Mouse (Mus musculus): ENCODE results near the gene 4930452B06Rik. TPM values are rescaled to one million over a fixed set of nuclear protein-coding genes. Genes with fewer than 3 reads are reported as not detected.

4930452B06Rik gene
- polyA plus RNA-seq, 1 experiment from 2014 or later = 12.3 TPM

DNA sequence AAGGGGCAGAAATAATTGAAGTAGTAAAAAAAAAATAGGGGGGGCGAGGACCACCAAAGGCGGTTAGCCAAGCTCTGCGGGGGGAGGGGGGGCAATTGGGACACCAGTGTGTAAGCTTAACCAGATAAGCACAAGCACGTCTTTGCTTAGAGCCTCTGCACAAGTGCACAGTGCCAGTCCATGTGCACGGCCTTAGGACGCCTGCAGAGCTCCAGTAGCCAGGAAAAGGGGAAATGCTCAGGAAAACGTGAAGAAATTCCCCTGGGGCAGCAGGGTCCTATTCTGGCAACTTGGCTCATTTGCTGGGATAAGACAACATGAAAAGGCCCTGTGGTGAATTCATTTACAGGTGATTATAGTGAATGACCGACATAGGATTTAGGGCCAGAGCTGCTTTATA lies 188.7 kb downstream of the 4930452B06Rik start:
- H3K27ac ChIP-seq (ENCODE audit: low read depth, low read length) = no peak overlapping the region
- WGBS = 70% methylated on average over 8 of the region's 8 CpGs
- no peaks in the 10 kb centered on the region for H3K36me3 ChIP-seq (ENCODE audit: control insufficient read depth, insufficient read depth, low read length)
- ATAC-seq (ENCODE audit: insufficient read depth, low FRiP score, low TSS enrichment) (no peak), DNase-seq (ENCODE audit: low spot score) (no peak)
- no peak overlapping the region for H3K9ac ChIP-seq (ENCODE audit: low read length)
- no peaks in the 10 kb centered on the region for H3K4me1 ChIP-seq (ENCODE audit: control insufficient read depth, insufficient read depth, low read length)
- H3K4me3 ChIP-seq (ENCODE audit: low read depth, low read length) = no peak overlapping the region
- no peaks in the 10 kb centered on the region for H3K27me3 ChIP-seq (ENCODE audit: control insufficient read depth, insufficient read depth, low read length)
- H3K4me2 ChIP-seq (ENCODE audit: low read depth) = no peak overlapping the region
- no peaks in the 10 kb centered on the region for H3K9me3 ChIP-seq (ENCODE audit: control insufficient read depth, low read length)

DNA sequence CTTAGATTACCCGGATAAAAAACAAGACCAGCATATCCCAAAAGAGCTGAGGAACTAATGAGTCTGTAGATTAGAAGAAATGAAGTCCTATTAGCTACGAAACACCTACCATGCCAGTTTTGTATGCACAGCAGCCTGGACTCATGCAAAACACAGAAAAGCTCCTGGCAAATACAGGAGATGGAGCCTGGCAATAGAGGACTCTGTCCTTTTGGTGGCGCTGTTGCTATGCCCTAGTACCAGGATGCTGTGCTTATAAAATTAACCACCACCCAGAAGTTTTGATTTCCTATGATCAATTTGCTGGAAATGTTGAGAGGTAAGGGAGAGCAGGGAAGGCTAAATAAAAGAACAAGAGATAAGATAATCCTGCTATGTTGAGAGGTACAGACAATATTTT lies 189.4 kb downstream of the 4930452B06Rik start:
- Histone ChIP-seq H3K27ac (ENCODE audit: low read depth, low read length) (no peak overlapping the region), H3K4me1 (ENCODE audit: control insufficient read depth, insufficient read depth, low read length) (no peaks in the 10 kb centered on the region), H3K9me3 (ENCODE audit: control insufficient read depth, low read length) (no peaks in the 10 kb centered on the region), H3K36me3 (ENCODE audit: control insufficient read depth, insufficient read depth, low read length) (no peaks in the 10 kb centered on the region), H3K4me2 (ENCODE audit: low read depth) (no peak overlapping the region), H3K9ac (ENCODE audit: low read length) (no peak overlapping the region), H3K27me3 (ENCODE audit: control insufficient read depth, insufficient read depth, low read length) (no peaks in the 10 kb centered on the region), H3K4me3 (ENCODE audit: low read depth, low read length) (no peak overlapping the region)
- ATAC-seq (ENCODE audit: insufficient read depth, low FRiP score, low TSS enrichment) (no peak), DNase-seq (ENCODE audit: low spot score) (no peak)
- whole genome bisulfite sequencing = 60% methylated on average over 3 of the region's 3 CpGs

DNA sequence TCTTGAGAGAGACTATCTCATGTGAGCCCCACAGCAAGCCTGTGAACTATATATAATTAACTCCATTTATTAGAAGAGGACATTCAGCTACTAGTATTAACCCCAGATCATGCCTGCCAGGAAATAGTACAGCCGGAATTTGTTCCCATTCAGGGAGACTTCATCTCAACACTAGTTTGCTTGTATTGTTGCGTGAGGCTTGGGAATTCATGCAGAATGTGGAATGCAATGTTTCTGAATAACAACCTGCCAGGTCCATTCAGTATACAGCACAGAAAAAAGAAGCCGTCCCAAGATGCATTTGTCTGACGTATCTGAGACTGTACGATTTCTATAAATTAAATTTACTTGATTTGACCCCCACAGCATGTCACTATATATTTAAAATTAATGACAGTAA lies 190.2 kb downstream of the 4930452B06Rik start:
- Histone ChIP-seq H3K4me1 (ENCODE audit: control insufficient read depth, insufficient read depth, low read length) (no peaks in the 10 kb centered on the region), H3K27me3 (ENCODE audit: control insufficient read depth, insufficient read depth, low read length) (no peaks in the 10 kb centered on the region), H3K9ac (ENCODE audit: low read length) (no peak overlapping the region), H3K9me3 (ENCODE audit: control insufficient read depth, low read length) (no peaks in the 10 kb centered on the region), H3K4me3 (ENCODE audit: low read depth, low read length) (no peak overlapping the region), H3K4me2 (ENCODE audit: low read depth) (no peak overlapping the region), H3K36me3 (ENCODE audit: control insufficient read depth, insufficient read depth, low read length) (no peaks in the 10 kb centered on the region), H3K27ac (ENCODE audit: low read depth, low read length) (no peak overlapping the region)
- 84% methylated on average over 5 of the region's 5 CpGs for WGBS
- DNase-seq (ENCODE audit: low spot score) (no peak), ATAC-seq (ENCODE audit: insufficient read depth, low FRiP score, low TSS enrichment) (no peak)

DNA sequence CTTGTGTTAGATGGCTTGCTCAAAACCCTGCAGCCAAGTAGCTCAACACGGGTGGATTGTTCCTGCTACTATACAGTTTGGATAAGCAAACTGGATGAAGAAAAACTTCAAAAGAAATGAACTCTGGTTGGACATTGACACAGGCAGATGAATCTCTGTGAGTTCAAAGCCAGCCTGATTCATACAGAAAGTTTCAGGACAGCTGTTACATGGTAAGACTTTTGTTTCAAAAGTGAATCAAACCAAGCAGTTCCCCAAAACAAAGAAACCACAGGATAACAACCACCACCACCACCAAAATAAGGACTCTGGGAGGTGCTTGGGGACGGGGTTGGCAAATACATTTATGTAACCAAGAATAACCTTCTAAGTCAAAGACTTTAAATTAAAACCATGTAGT lies 193.2 kb downstream of the 4930452B06Rik start:
- Histone ChIP-seq H3K9ac (ENCODE audit: low read length) (no peak overlapping the region), H3K4me2 (ENCODE audit: low read depth) (no peak overlapping the region), H3K36me3 (ENCODE audit: control insufficient read depth, insufficient read depth, low read length) (no peaks in the 10 kb centered on the region), H3K4me3 (ENCODE audit: low read depth, low read length) (no peak overlapping the region), H3K27me3 (ENCODE audit: control insufficient read depth, insufficient read depth, low read length) (no peaks in the 10 kb centered on the region), H3K9me3 (ENCODE audit: control insufficient read depth, low read length) (no peaks in the 10 kb centered on the region), H3K4me1 (ENCODE audit: control insufficient read depth, insufficient read depth, low read length) (no peaks in the 10 kb centered on the region), H3K27ac (ENCODE audit: low read depth, low read length) (no peak overlapping the region)
- no peak for DNase-seq (ENCODE audit: low spot score)
- WGBS = 89% methylated on average over 2 of the region's 2 CpGs
- no peak for ATAC-seq (ENCODE audit: insufficient read depth, low FRiP score, low TSS enrichment)

DNA sequence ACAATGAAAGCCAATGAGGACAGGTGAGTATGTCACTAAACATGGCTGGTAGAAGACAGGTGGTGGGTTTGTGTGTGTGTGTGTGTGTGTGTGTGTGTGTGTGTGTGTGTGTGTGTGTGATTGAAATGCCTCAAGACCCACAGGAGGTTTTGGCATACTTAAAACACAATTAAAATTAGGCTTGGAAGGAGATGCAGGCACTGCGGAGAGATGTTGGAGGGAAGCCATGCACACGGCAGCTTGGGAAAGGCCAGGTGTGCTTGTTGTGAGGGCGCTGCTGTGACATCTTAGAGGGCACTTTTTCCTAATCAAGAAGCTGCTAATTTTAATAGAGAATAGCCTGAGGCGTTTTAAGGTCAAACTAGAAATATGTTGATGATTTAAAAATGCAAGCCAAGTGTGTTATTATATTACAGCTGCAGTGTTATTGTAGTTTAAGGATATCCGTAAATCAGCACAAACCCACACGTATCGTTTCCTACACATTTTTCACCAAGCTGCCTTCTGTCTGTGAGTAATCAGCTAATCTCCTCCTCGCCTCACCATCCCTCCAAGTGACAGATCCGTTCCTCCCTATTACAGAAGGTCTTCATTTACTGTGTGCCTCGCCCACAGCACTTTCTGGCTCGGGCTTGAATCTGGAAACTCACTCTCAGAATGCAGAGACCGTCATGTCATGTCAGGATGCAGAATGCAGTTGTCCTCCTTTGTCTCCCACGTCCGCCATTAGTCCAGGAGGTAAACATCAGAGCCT lies 201.5 kb downstream of the 4930452B06Rik start:
- WGBS = 77% methylated on average over 14 of the region's 14 CpGs
- ATAC-seq (ENCODE audit: insufficient read depth, low FRiP score, low TSS enrichment) (no peak), DNase-seq (ENCODE audit: low spot score) (no peak)

DNA sequence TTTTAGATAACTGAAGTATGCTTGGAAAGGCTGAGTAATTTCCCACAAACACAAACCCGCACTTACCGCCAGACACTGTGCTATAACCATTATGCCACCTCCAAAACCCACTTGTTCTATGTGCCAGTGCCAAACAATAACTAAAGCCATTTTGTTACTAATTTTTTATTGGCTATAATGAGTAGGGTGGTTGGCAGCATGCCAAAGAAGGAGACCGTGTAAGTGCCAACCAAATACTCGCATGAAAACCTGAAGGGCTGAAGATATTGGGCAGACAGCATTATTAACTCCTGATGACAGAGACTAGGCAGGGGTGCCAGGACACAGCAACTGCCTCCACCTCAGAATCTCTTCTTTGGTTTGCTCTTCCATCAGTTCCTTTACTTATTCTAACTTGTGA lies 203.1 kb downstream of the 4930452B06Rik start:
- no peak overlapping the region for H3K27ac ChIP-seq (ENCODE audit: low read depth, low read length)
- no peak overlapping the region for H3K9ac ChIP-seq (ENCODE audit: low read length)
- H3K36me3 ChIP-seq (ENCODE audit: control insufficient read depth, insufficient read depth, low read length) = no peaks in the 10 kb centered on the region
- no peaks in the 10 kb centered on the region for H3K9me3 ChIP-seq (ENCODE audit: control insufficient read depth, low read length)
- DNase-seq (ENCODE audit: low spot score) = no peak
- no peak overlapping the region for H3K4me3 ChIP-seq (ENCODE audit: low read depth, low read length)
- no peak overlapping the region for H3K4me2 ChIP-seq (ENCODE audit: low read depth)
- 91% methylated on average over 4 of the region's 4 CpGs for WGBS
- no peaks in the 10 kb centered on the region for H3K4me1 ChIP-seq (ENCODE audit: control insufficient read depth, insufficient read depth, low read length)
- no peak for ATAC-seq (ENCODE audit: insufficient read depth, low FRiP score, low TSS enrichment)
- no peaks in the 10 kb centered on the region for H3K27me3 ChIP-seq (ENCODE audit: control insufficient read depth, insufficient read depth, low read length)

More for the DNA sequence above, 201.5 kb downstream of the 4930452B06Rik start:
- Histone ChIP-seq H3K27me3 (ENCODE audit: control insufficient read depth, insufficient read depth, low read length) (no peaks in the 10 kb centered on the region), H3K9ac (ENCODE audit: low read length) (no peak overlapping the region), H3K4me2 (ENCODE audit: low read depth) (no peak overlapping the region), H3K36me3 (ENCODE audit: control insufficient read depth, insufficient read depth, low read length) (no peaks in the 10 kb centered on the region), H3K4me3 (ENCODE audit: low read depth, low read length) (no peak overlapping the region), H3K9me3 (ENCODE audit: control insufficient read depth, low read length) (no peaks in the 10 kb centered on the region), H3K4me1 (ENCODE audit: control insufficient read depth, insufficient read depth, low read length) (no peaks in the 10 kb centered on the region), H3K27ac (ENCODE audit: low read depth, low read length) (no peak overlapping the region)

DNA sequence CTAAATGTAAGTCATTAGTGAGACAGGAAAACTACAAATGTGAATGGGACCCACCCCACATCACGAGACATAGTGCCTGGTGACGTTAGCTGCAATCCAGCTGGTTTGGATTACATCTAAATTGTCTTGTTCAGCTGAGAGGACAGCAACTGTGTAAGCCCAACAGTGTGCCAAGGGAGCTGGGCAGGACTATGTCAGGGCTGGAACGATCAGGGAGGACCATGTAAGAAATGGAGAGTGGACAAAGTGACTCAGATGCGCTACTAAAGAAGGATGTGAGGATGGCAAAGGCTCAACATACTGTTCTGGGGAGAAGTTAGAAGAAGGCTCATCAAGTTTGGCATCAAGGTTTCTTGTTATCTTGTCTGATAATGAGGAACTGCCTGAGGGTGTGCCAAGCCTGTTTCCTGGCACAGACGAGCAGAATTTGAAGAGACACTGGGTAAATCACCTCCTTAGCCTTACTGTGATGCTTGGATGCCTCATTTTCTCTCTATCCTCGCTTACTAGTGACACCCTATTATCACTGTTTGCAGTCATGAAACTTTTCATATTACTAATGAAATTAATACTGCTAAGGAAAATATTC lies 203.6 kb downstream of the 4930452B06Rik start:
- no peaks in the 10 kb centered on the region for H3K9me3 ChIP-seq (ENCODE audit: control insufficient read depth, low read length)
- no peaks in the 10 kb centered on the region for H3K36me3 ChIP-seq (ENCODE audit: control insufficient read depth, insufficient read depth, low read length)
- H3K4me1 ChIP-seq (ENCODE audit: control insufficient read depth, insufficient read depth, low read length) = no peaks in the 10 kb centered on the region
- no peak overlapping the region for H3K4me3 ChIP-seq (ENCODE audit: low read depth, low read length)
- 83% methylated on average over 6 of the region's 6 CpGs for WGBS
- H3K27ac ChIP-seq (ENCODE audit: low read depth, low read length) = no peak overlapping the region
- no peaks in the 10 kb centered on the region for H3K27me3 ChIP-seq (ENCODE audit: control insufficient read depth, insufficient read depth, low read length)
- ATAC-seq (ENCODE audit: insufficient read depth, low FRiP score, low TSS enrichment) (no peak), DNase-seq (ENCODE audit: low spot score) (no peak)
- H3K9ac ChIP-seq (ENCODE audit: low read length) = no peak overlapping the region
- H3K4me2 ChIP-seq (ENCODE audit: low read depth) = no peak overlapping the region

DNA sequence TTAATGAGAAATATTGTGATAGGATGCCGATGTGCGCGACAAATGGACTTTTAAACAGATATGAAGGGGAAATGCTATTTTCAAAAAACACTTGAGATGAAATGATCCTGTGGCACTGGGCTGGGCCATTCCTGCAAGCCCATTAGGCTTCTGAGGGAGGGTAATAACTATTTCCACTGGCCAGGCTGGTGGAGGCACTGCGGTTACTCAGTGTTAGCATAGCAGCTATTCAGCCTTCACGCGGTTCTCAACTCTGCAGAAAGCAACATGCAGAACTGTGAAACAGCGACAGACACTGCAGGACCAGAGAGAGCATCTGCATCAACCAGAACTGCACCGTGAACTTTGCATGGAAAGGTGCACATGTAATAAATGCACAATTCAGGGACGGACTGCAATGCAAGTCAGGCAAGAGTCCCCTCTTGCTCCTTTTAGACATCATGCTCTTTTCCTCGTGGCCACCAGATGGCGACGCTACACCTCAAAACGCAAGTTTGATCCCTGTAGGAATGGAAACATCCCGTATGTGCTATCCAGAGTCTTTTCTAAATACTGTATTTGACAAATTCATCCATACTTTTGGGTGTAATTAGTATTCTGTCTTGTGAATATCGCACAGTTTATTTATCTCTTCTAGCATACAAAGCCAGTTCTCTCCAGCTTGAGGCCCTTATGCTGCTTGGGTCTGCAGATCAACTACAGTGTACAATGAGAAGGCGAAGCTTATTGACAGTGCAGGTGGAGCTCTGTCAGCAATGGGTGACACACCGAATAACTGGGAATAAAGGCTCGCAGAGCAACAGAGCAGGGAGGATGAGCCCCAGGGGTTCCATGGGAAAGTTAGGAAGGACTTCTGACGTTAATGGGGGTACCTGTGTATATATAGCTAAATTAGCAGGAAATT lies 205.6 kb downstream of the 4930452B06Rik start:
- no peak overlapping the region for H3K4me2 ChIP-seq (ENCODE audit: low read depth)
- H3K27me3 ChIP-seq (ENCODE audit: control insufficient read depth, insufficient read depth, low read length) = no peaks in the 10 kb centered on the region
- no peaks in the 10 kb centered on the region for H3K4me1 ChIP-seq (ENCODE audit: control insufficient read depth, insufficient read depth, low read length)
- 42% methylated on average over 19 of the region's 19 CpGs for WGBS
- H3K36me3 ChIP-seq (ENCODE audit: control insufficient read depth, insufficient read depth, low read length) = no peaks in the 10 kb centered on the region
- no peak overlapping the region for H3K4me3 ChIP-seq (ENCODE audit: low read depth, low read length)
- peak; percentile 67 for ATAC-seq (ENCODE audit: insufficient read depth, low FRiP score, low TSS enrichment)
- no peaks in the 10 kb centered on the region for H3K9me3 ChIP-seq (ENCODE audit: control insufficient read depth, low read length)
- no peak overlapping the region for H3K27ac ChIP-seq (ENCODE audit: low read depth, low read length)
- peak; percentile 78 for DNase-seq (ENCODE audit: low spot score)
- H3K9ac ChIP-seq (ENCODE audit: low read length) = no peak overlapping the region
